Mouse (Mus musculus): ENCODE measurements around the gene Gm20388. TPM values are rescaled to one million over a fixed set of nuclear protein-coding genes. Genes with fewer than 3 reads are reported as not detected.

Gene Gm20388
- total RNA-seq, 1 experiment from 2014 or later, result 8.2 TPM

DNA sequence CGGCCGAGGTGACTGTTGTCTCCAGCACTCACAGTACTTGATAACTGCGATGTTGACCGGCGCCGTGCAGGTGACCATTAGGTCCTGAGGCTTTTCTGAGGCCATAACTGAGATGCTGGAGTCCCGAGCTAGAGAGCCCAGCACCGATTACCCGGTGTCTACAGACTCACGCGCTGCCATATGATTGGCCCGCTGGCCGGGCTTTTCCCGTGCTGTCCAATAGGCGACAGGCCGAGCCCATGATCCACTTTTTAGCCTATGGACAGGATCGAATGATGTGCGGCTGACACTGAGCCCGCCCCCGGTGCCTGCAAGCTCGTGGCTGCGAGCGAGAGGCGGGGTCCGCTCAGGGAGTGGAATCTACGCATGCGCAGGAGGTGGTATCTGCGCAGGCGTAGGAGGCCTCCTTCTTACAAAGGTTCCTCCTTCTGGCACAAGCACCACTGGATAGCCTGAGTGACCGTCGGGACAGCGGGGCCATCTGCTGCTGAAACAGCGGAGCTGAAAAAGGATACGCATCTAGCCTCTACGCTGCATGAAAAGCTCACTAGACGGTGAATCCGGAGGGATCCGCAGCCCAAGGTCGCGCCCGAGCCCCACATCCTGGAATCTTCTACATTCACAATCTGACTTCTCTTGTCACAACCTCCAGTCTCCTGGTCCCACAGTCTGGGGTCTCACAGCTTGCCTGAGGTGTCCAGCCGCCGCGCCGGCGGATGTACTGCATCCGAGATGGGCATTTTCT lies 2532.8 kb downstream of the Gm20388 start, which contains the start of gene Mvd:
Gene Mvd (minus strand): TSS at position 161 of the 745 bp plus-strand sequence.

GRCm38 (mm10) chr8:122460524-122461472 lies 2550.2 kb downstream of the Gm20388 start, which contains the start of gene Snai3:
Gene Snai3, minus strand, starts transcription at chr8:122460733.

GRCm38 (mm10) chr8:122475580-122476320 lies 2565.1 kb downstream of the Gm20388 start, which contains the start of the genes Rnf166 and Ctu2:
Gene Rnf166, minus strand, starts transcription at chr8:122476064.
Gene Ctu2, plus strand, starts transcription at chr8:122476143.

DNA sequence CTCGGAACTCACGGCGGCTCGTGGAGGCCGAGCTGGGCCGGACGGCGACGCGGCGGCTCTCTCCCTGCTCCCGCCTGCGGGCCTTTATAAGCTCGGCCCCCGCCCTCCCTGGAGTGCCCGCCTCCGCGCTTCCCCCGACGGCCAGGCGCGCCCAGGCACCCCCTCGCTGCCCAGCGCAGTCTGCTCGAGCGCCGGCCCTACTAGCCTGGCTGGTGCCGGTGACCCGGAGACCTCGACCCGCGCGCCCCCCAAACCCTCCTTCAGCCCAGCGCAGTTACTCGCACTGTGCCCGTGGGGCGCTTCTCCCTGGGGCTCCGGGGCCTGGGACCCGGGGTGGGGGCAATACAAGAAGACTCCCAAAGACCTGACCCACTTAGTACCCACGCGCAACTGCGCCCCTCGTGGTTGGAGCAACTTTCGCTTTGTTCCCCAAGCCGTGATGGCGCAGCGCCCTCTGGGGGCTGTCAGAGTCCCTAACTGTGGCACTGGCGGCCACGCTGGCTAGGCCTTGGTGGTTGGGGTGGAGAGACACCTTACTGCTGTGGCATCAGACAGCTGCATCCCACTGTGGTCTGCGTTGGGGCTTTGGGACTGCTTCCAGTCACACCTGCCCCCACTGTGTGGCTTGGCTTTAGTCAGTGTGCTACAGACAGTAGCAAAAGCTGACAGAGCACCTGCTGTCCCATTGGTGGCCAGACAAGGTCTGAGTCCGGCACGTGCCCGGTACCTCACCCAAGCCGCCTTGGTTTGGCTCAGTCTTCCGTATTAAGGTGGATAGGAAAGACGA lies 2640.8 kb downstream of the Gm20388 start, which contains the start of gene Piezo1:
Gene Piezo1 (minus strand): TSS at position 65 of the 787 bp plus-strand sequence.

GRCm38 (mm10) chr8:122567361-122568108 lies 2656.9 kb downstream of the Gm20388 start, which contains the start of gene Cdt1:
Gene Cdt1, plus strand, starts transcription at chr8:122568015.

DNA sequence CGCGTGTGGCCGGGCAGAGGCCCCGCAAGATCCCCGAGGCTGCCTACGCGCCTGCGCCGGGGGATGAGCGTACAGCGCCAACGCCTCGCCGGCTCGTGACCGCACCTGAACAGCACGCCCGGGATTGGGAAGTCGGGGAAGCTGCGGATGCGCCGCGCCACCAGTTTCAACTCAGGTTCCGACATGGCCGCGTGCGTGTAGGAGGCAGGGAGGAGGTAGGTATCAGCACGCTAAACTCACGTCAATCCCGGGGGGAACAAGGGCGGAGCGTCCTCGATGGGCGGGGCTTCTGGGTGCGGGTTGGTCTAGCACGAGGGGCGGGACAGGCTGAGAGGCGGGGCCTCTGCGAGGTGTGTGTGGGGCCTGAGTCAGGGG lies 2666.0 kb downstream of the Gm20388 start, which contains the start of gene Aprt:
Gene Aprt (minus strand): TSS at position 262 of the 375 bp plus-strand sequence.

GRCm38 (mm10) chr8:122611295-122612133 lies 2700.9 kb downstream of the Gm20388 start, which contains the start of the genes Galns and Trappc2l:
Gene Galns, minus strand, starts transcription at chr8:122611463.
Gene Trappc2l, plus strand, starts transcription at chr8:122611640.

GRCm38 (mm10) chr8:122622727-122623126 lies 2712.1 kb downstream of the Gm20388 start, which contains the start of gene Pabpn1l:
Gene Pabpn1l, minus strand, starts transcription at chr8:122622739.

DNA sequence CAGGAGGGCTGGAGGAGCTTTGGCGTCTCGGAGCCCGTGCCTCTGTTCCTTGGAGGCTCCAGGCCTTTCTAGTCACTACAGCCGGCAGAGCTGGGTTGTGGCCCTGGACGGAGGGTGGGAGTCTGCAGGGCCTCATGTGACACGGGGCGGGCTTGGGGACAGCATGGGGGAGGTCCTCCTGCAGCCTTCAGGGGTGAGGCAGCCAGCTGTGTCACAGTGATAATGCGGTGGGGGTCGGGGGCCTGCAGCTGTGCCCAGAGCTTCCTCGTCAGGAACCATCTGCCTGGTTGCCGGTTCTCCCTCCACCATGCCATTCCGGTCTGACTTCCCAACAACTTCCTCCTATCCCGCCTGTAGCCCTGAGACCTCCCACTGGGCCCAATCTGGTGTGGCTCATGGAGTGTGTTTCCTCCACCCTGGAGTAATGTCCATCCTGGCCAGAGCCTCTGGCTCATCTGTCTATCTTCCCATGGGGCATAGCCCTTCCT lies 2788.4 kb downstream of the Gm20388 start, which contains the start of gene Cbfa2t3:
Gene Cbfa2t3 (minus strand): TSS at position 105 of the 488 bp plus-strand sequence.

DNA sequence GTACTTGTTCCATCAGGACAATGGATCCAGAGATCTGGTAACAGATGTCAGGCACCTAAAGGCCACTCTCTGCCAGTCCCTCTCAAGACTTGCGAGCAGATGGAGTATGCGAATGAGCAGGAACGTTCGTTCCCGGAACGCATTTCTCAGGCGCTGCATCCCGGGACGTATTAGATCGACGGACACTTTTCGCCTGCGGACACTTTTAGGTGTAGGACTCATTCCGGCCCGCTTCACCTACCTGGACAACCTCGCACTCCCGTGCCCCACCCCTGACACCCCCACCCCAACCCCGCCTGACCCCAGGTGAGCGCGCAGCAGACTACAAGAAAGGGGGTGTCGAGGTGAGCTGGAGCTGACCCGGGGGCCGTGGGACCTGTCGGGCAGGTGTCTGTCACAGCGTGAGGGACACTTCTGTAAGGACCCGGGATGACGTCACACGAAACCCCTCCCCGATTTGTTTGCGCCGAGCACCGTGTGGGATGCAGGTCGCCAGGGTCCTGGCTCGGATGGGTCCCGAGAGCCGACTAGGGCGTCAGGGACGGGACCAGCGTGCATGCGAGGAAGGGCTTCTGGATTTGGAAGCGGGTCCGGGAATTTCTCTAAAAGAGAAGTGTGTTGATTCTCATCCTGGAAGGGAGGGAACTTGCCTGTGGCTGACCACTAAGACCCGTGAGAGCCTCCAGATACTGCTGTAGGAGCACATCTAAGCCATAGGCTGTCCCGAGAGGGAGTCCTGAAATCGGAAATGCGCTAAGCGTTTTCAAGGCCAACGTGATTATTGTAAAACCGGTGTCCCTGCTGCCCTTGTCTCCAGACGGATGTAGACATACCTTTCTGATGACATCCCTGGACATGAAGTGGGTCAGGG lies 2864.9 kb downstream of the Gm20388 start, which contains the start of gene Acsf3:
Gene Acsf3 (plus strand): TSS at position 202 of the 871 bp plus-strand sequence.

GRCm38 (mm10) chr8:122847829-122848561 lies 2937.4 kb downstream of the Gm20388 start, which contains the start of gene Cdh15:
Gene Cdh15, plus strand, starts transcription at chr8:122847966.

DNA sequence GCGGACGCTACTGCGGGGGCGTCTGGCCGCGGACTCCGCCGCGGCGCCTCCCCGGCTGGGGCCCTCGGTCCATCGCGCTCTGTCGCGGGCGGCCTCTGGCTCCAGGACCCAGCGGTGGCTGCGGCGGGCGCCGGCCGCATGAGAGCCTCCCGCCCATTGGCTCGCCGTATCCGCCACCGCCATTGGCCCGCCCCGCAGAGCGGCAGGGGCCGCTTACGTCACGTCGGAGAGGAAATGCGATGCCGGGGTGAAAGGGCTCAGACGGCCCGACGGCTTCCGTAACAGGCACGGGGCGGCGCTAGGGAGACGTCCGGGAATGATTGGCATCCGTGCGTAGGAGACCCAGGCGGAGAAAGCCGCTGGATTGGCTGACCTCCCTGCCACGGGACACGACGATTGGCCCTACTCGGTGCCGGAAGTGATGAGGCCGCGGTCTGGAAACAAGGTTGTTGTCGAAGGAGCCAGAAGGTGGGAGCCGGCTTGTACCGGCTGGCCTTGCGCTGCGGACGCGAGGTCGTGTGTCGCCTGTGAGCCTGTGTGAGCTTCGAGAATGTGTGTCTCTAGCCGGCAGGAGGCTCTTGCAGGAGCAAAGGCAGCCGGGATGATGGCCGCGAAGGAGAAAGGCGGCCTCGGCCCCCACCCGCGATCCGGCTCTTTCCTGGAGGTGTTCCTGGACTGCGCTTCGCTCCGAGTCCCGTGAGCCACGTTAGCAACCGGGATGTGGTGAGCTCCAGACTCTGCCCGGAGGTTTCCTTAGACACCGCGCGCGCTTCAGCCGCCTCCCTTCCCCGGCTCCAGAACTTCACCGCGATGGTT lies 3131.7 kb downstream of the Gm20388 start, which contains the start of gene Ankrd11:
Gene Ankrd11 (minus strand): TSS at position 120 of the 816 bp plus-strand sequence.

GRCm38 (mm10) chr8:123062721-123063120 lies 3152.1 kb downstream of the Gm20388 start, which contains the start of gene Spg7:
Gene Spg7, plus strand, starts transcription at chr8:123062942.

DNA sequence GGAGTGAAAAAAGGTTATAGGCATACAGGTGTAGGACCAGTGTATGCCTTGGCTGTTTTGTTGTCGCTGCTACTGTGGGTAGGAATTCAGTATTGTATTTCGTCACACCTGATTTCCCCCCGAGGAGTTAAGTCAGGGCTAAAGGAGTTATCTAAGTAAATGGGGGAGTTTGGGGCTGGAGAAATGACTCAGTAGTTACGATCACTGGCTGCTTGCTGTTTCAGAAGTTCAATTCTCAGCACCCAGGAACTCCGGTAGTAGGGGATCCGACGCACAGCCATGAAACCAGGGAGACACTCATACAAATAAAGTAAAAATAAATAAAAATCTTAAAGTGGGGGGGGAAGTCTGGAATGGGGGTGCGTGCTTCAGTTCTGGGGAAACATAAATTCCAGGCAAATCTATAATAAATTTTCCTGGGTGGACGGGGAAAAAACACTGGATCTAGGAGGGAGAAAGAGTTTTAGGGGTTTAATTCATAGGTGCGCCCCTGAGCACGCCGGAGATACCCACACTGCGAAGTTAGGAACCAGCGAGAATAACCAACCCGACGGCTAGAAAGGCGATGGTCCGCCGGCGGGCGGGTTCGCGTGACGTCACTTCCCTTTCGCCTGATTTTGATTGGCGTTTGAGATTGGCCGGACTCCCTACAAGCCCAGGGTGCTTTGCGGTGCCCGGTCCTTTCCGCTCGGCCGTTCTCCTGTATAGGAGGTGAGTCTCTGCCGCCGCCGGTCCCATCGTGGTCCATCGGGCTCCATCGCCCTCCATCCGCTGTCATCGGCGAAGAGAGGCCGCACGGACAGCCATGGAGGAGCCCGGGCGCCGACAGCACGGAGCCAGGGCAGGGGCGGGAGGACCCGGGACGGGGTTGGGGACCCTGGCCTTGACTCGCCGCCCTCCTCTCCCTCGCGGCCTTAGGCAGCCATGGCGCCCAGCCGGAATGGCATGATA lies 3191.4 kb downstream of the Gm20388 start, which contains the start of gene Rpl13:
Gene Rpl13 (plus strand): TSS at position 616 of the 951 bp plus-strand sequence.

All from B cell, adult (primary cell).